Mouse (Mus musculus) heart, postnatal 0 days (tissue): ENCODE results near the gene Prdm16.

ENCODE experiments used
- CTCF ChIP-seq: IDR thresholded peaks from 2 replicates; pipeline ENCODE4 v1.5.1; 2016; ENCODE audit warnings: antibody characterized with exemption, control low read depth, low read depth
- EP300 ChIP-seq: IDR thresholded peaks from 2 replicates; pipeline ENCODE4 v1.6.1; 2016; ENCODE audit warnings: antibody characterized with exemption, low read depth

GRCm38 (mm10) chr4:154375939-154376625 lies 260.6 kb downstream of the Prdm16 start:
- TF ChIP-seq CTCF (no peak), EP300 (no peak)
